Mouse (Mus musculus): ENCODE data around the gene Hsf5. TPM values are rescaled to one million over a fixed set of nuclear protein-coding genes. Genes with fewer than 3 reads are reported as not detected.

Gene Hsf5
- polyA plus RNA-seq, 1 experiment from 2014 or later = 0.27 TPM

- 87% methylated on average over 10 of the region's 10 CpGs for WGBS
- Histone ChIP-seq H3K27me3 (ENCODE audit: control insufficient read depth, insufficient read depth, low read length) (no peaks in the 10 kb centered on the region), H3K27ac (replicated peaks; ENCODE audit: low read depth, low read length) (no peak overlapping the region), H3K9ac (ENCODE audit: low read length) (no peak overlapping the region), H3K4me3 (ENCODE audit: low read depth, low read length) (no peak overlapping the region), H3K9me3 (ENCODE audit: control insufficient read depth, low read length) (no peaks in the 10 kb centered on the region), H3K4me1 (ENCODE audit: control insufficient read depth, insufficient read depth, low read length) (no peaks in the 10 kb centered on the region), H3K36me3 (ENCODE audit: control insufficient read depth, insufficient read depth, low read length) (no peaks in the 10 kb centered on the region), H3K4me2 (ENCODE audit: low read depth, severe bottlenecking) (no peak overlapping the region)
- ATAC-seq (ENCODE audit: insufficient number of reproducible peaks, low FRiP score, low TSS enrichment, low read depth) (no peak), DNase-seq (ENCODE audit: low spot score) (no peak)
Measured at GRCm38 (mm10) chr11:87584711-87585505, 32.1 kb upstream of the Hsf5 start.

DNA sequence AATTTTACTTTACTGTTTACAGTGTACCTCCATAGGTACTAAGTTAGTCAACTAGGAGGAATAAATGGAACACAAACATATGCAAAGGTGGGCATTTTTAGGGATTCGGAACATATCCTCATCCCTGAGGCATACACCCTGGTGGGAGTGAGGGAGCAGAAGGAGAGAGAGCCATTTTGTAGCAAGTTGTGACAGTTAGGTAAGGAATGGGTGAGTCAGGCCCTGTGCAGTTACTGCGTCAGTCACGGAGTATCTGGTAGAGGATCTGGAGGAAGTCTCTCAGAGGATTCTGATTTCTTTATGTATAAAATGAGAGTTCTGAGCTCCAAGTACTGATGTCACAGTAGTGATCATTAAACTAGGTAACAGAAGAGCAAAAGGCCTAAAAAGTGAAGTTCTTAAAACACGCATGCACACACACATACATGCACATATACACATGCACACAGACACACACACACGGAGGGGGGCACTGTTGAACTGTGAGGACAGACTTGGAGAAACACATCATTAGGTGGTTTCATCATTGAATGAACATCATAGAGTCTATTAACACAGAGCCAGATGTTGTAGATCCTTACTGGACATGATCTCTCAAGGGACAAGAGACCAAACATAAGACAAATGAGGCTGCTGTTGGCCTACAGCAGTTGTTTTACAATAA lies 29.6 kb upstream of the Hsf5 start:
- Histone ChIP-seq H3K4me2 (ENCODE audit: low read depth, severe bottlenecking) (no peak overlapping the region), H3K4me1 (ENCODE audit: control insufficient read depth, insufficient read depth, low read length) (peaks cover 7% of the 10 kb centered on the region; the same call in 1 of the 2 replicates), H3K36me3 (ENCODE audit: control insufficient read depth, insufficient read depth, low read length) (no peaks in the 10 kb centered on the region), H3K9ac (ENCODE audit: low read length) (no peak overlapping the region), H3K4me3 (ENCODE audit: low read depth, low read length) (no peak overlapping the region), H3K27me3 (ENCODE audit: control insufficient read depth, insufficient read depth, low read length) (no peaks in the 10 kb centered on the region), H3K27ac (replicated peaks; ENCODE audit: low read depth, low read length) (no peak overlapping the region), H3K9me3 (ENCODE audit: control insufficient read depth, low read length) (no peaks in the 10 kb centered on the region)
- WGBS = 95% methylated on average over 5 of the region's 5 CpGs
- DNase-seq (ENCODE audit: low spot score) (no peak), ATAC-seq (ENCODE audit: insufficient number of reproducible peaks, low FRiP score, low TSS enrichment, low read depth) (no peak)

- ATAC-seq (ENCODE audit: insufficient number of reproducible peaks, low FRiP score, low TSS enrichment, low read depth) (no peak), DNase-seq (ENCODE audit: low spot score) (no peak)
- no peak overlapping the region for H3K4me3 ChIP-seq (ENCODE audit: low read depth, low read length)
- 89% methylated on average over 8 of the region's 8 CpGs for WGBS
- no peaks in the 10 kb centered on the region for H3K27me3 ChIP-seq (ENCODE audit: control insufficient read depth, insufficient read depth, low read length)
- no peak overlapping the region for H3K27ac ChIP-seq (replicated peaks; ENCODE audit: low read depth, low read length)
- no peaks in the 10 kb centered on the region for H3K9me3 ChIP-seq (ENCODE audit: control insufficient read depth, low read length)
- no peak overlapping the region for H3K9ac ChIP-seq (ENCODE audit: low read length)
- peaks cover 16% of the 10 kb centered on the region for H3K4me1 ChIP-seq (ENCODE audit: control insufficient read depth, insufficient read depth, low read length)
- H3K4me2 ChIP-seq (ENCODE audit: low read depth, severe bottlenecking) = no peak overlapping the region
- H3K36me3 ChIP-seq (ENCODE audit: control insufficient read depth, insufficient read depth, low read length) = no peaks in the 10 kb centered on the region
Measured at GRCm38 (mm10) chr11:87589605-87590004, 27.4 kb upstream of the Hsf5 start.

- Histone ChIP-seq H3K4me2 (ENCODE audit: low read depth, severe bottlenecking) (peak overlapping the region; percentile 75), H3K4me3 (ENCODE audit: low read depth, low read length) (peak overlapping the region; percentile 73), H3K4me1 (ENCODE audit: control insufficient read depth, insufficient read depth, low read length) (peaks cover 21% of the 10 kb centered on the region), H3K36me3 (ENCODE audit: control insufficient read depth, insufficient read depth, low read length) (no peaks in the 10 kb centered on the region), H3K9me3 (ENCODE audit: control insufficient read depth, low read length) (no peaks in the 10 kb centered on the region), H3K9ac (ENCODE audit: low read length) (peak overlapping the region; percentile 88), H3K27ac (replicated peaks; ENCODE audit: low read depth, low read length) (peak overlapping the region; percentile 81), H3K27me3 (ENCODE audit: control insufficient read depth, insufficient read depth, low read length) (no peaks in the 10 kb centered on the region)
- DNase-seq (ENCODE audit: low spot score) (peak; percentile 64), ATAC-seq (ENCODE audit: insufficient number of reproducible peaks, low FRiP score, low TSS enrichment, low read depth) (no peak)
- WGBS = 3% methylated on average over 25 of the region's 25 CpGs
Measured at GRCm38 (mm10) chr11:87590841-87591525, 26.0 kb upstream of the Hsf5 start.

DNA sequence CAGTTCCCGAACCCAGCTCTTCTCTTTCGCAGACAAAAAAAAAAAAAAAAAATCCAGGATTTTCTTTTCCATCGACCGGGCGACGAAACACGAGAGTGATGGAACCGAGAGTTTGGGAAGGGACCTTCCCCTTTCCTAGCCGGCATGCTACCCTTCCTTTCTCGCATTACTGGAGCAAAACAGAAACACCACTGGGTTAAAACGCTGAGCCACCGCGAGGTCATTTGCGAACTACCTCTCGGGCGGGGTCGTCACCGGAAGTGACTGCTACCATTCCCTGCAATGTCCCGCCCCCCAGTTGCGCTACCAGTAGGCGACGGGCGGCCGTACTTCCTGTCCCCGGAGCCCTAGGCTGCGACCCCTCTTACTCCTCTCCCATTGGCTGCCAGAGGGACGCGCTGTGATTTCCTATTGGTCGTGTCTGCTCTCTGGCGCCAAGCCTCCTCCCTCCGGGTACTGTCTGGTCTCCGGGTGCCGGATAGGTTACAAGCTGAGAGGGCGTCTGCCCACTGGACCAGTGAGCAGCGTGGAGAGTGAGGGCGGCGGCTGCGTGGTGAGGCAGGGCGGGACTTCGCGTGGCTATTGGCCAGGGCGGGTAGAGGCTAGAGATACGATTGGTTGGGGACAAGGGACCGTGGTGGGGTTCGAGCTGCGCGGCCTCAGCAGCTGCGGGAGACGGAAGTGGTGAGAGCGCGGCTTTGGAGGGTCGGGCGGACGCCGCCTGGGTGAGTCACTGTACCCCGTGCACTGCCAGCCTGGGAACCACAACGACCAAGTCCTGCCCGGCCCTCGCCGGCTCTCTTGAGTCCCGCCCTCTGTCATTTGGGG lies 25.2 kb upstream of the Hsf5 start, which contains the start of gene Mtmr4:
Gene Mtmr4 (plus strand): TSS at position 637 of the 828 bp plus-strand sequence.
- Histone ChIP-seq H3K9me3 (ENCODE audit: control insufficient read depth, low read length) (no peaks in the 10 kb centered on the region), H3K4me1 (ENCODE audit: control insufficient read depth, insufficient read depth, low read length) (peaks cover 27% of the 10 kb centered on the region), H3K9ac (ENCODE audit: low read length) (peak within 1 kb of the TSS; percentile 88), H3K27ac (replicated peaks; ENCODE audit: low read depth, low read length) (peak within 1 kb of the TSS; percentile 83), H3K4me3 (ENCODE audit: low read depth, low read length) (peak within 1 kb of the TSS; percentile 73), H3K4me2 (ENCODE audit: low read depth, severe bottlenecking) (peak within 1 kb of the TSS; percentile 80), H3K27me3 (ENCODE audit: control insufficient read depth, insufficient read depth, low read length) (no peaks in the 10 kb centered on the region), H3K36me3 (ENCODE audit: control insufficient read depth, insufficient read depth, low read length) (no peaks in the 10 kb centered on the region)
- ATAC-seq (ENCODE audit: insufficient number of reproducible peaks, low FRiP score, low TSS enrichment, low read depth) = peak; percentile 99
- 0% methylated on average over 61 of the region's 61 CpGs for WGBS
- peak; percentile 99 for DNase-seq (ENCODE audit: low spot score)

- Histone ChIP-seq H3K27ac (replicated peaks; ENCODE audit: low read depth, low read length) (peak overlapping the region; percentile 83), H3K36me3 (ENCODE audit: control insufficient read depth, insufficient read depth, low read length) (peaks cover 3% of the 10 kb centered on the region; the same call in 1 of the 2 replicates), H3K4me2 (ENCODE audit: low read depth, severe bottlenecking) (peak overlapping the region; percentile 80), H3K4me1 (ENCODE audit: control insufficient read depth, insufficient read depth, low read length) (peaks cover 28% of the 10 kb centered on the region), H3K27me3 (ENCODE audit: control insufficient read depth, insufficient read depth, low read length) (no peaks in the 10 kb centered on the region), H3K4me3 (ENCODE audit: low read depth, low read length) (peak overlapping the region; percentile 73), H3K9ac (ENCODE audit: low read length) (peak overlapping the region; percentile 83), H3K9me3 (ENCODE audit: control insufficient read depth, low read length) (no peaks in the 10 kb centered on the region)
- DNase-seq (ENCODE audit: low spot score) = no peak
- no peak; the same call in 1 of the 2 replicates for ATAC-seq (ENCODE audit: insufficient number of reproducible peaks, low FRiP score, low TSS enrichment, low read depth)
- WGBS = 0% methylated on average over 15 of the region's 15 CpGs
Measured at GRCm38 (mm10) chr11:87592354-87592695, 24.6 kb upstream of the Hsf5 start.

GRCm38 (mm10) chr11:87592713-87593598 lies 24.0 kb upstream of the Hsf5 start:
- ATAC-seq (ENCODE audit: insufficient number of reproducible peaks, low FRiP score, low TSS enrichment, low read depth) (no peak), DNase-seq (ENCODE audit: low spot score) (no peak)
- Histone ChIP-seq H3K4me3 (ENCODE audit: low read depth, low read length) (peak overlapping the region; percentile 73), H3K27ac (replicated peaks; ENCODE audit: low read depth, low read length) (no peak overlapping the region; the same call in 1 of the 2 replicates), H3K4me1 (ENCODE audit: control insufficient read depth, insufficient read depth, low read length) (peaks cover 28% of the 10 kb centered on the region), H3K9ac (ENCODE audit: low read length) (peak overlapping the region; percentile 83), H3K9me3 (ENCODE audit: control insufficient read depth, low read length) (no peaks in the 10 kb centered on the region), H3K27me3 (ENCODE audit: control insufficient read depth, insufficient read depth, low read length) (no peaks in the 10 kb centered on the region), H3K4me2 (ENCODE audit: low read depth, severe bottlenecking) (peak overlapping the region; percentile 80), H3K36me3 (ENCODE audit: control insufficient read depth, insufficient read depth, low read length) (peaks cover 8% of the 10 kb centered on the region; the same call in 1 of the 2 replicates)
- WGBS = 48% methylated on average over 13 of the region's 13 CpGs

Measured in limb, embryonic 11.5 days (tissue).